Mouse (Mus musculus) cerebellum, adult 2 months (tissue): Measurements from ENCODE around the gene Msrb2.

Experiments used
- CTCF ChIP-seq: fragments of 200-500 bp; IDR thresholded peaks from 2 replicates; pipeline ENCODE4 v1.5.1; 2011; ENCODE audit warnings: low read depth, mild to moderate bottlenecking, control low read depth, low read length, moderate library complexity, borderline replicate concordance; ENCODE audit not compliant: insufficient read depth
- POLR2A ChIP-seq: fragments of 200-500 bp; IDR thresholded peaks from 2 replicates; pipeline ENCODE4 v1.6.1; 2011; ENCODE audit warnings: low read length, control low read depth, borderline replicate concordance; ENCODE audit not compliant: insufficient read depth

- TF ChIP-seq POLR2A (no peak), CTCF (no peak)
Observed at GRCm38 (mm10) chr2:19382206-19382605, 11.0 kb downstream of the Msrb2 start.
